Mouse (Mus musculus): ENCODE data around the gene Ptpn3. TPM values are rescaled to one million over a fixed set of nuclear protein-coding genes. Genes with fewer than 3 reads are reported as not detected.
A peak's percentile ranks its signal among the peaks of the same experiment; 100 is the strongest.
"Not testable (repeated sequence)": the region's sequence is repeated elsewhere in the genome, so short reads cannot be mapped to it uniquely, and the experiment has no call there.

Gene Ptpn3
- total RNA-seq, 2 experiments from 2014 or later: 1.9 to 8.9 TPM

DNA sequence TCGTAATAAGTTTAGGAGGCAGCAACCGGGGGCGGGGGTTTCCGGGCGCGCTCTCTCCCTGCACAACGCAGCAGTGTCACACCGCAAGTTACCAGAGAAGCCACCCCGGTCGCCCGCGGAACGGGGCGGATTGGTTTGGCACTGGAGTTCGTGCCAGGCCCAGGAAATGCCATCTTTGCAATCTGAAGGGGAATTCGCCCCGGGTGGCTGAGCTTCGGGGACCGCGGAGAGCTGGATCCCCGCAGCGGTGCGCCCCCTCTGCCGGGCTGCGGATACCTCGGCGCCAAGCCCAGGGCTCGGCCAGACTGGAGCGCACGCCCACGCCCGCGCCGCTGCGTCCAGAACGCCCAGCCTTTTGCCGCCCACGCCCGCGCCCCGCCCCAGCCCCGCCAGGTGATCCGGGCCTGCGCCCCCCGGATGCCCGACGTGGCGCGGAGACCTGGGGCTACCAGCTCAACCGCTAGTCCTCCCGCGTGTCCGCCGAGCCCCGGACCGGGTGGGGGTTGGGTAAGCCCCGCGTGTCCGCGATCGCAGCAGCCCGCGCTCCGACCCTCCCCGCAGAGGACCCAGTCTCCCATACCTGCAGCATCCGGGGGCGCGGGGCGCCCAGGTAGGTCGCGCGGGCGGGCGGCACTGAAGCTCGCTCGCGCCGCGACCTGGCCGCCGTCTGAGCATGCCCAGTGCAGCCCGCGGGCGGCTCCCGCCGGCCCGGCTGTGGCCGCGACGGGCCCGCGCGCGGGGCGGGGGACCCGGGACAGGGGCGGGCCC, 1.8 kb downstream of the Ptpn3 start:
- ATAC-seq (replicated peaks; ENCODE audit: poor library complexity, severe bottlenecking): peak; percentile 16; the same call in 1 of the 2 replicates

DNA sequence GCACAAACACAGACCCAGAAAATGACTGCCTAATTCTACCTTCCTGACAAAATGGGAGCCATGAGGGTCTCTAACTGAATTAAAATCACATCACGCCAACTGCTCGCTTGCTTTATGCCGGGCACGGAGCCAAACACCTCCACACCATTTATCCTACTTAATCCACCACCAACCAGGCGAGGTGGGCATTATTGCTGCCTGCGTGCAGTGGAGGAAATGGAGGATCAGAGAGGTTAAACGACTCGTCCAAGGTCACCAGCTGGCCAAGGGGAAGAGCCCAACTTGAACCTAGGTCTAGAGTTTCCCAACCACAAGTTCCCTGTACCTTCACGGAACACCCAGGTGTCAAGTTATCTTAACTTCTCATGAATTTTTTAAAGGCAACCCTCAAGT, 2.3 kb downstream of the Ptpn3 start:
- ATAC-seq (replicated peaks; ENCODE audit: poor library complexity, severe bottlenecking): 0 out of 2 replicates have a peak, but pooled peaks have one; percentile 1

DNA sequence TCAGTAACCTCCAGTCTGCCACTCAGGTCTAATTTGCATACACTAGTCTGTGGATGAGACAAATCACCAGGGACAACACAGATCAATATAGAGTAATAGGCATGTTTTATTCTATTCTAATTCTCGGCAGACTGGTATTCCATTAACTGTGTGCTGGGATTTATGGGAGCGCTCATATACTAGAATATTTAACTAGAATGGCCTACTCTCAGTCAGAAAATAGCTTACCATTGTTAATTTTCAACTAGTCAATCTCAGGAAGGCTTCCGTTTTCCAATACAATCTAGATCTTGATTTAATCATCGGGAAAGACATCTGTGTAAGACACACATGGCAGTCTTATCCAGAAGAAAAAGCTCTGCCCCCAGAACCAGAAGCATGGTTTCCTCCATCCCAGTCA, 3.5 kb downstream of the Ptpn3 start:
- ATAC-seq (replicated peaks; ENCODE audit: poor library complexity, severe bottlenecking): no peak

DNA sequence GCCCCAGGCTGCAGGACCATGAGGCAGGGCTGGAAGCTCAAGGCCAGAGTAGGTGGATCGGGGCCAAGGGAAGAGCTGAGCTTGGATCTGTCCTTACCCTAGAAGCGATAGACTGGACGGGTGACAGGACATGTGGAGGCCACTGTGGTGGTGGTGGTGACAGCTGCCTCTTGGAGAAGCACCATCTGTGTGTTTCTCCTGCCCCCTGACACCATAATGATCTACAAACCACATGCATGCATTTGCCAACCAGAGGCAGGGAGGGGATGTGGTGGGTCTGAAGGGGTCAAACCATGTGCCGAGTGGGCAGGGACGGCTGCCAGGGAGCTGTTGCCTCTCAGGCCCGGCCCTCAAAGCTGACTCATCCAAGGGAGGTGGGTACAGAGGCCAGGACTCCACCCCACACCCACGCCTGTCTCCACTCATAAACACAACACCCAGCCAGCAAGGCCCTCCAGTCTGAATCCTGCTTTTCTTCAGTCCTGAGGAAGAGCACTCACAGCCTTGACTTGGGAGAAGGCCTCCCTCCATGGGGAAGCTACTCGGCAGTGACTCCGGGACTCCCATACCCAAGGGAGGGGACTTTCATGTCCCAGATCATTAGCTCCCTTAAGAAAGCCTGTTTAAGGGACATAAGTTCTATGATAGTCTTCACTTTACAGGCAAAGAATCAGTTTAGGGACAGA, 6.5 kb downstream of the Ptpn3 start:
- ATAC-seq (replicated peaks; ENCODE audit: poor library complexity, severe bottlenecking): peak; percentile 85

DNA sequence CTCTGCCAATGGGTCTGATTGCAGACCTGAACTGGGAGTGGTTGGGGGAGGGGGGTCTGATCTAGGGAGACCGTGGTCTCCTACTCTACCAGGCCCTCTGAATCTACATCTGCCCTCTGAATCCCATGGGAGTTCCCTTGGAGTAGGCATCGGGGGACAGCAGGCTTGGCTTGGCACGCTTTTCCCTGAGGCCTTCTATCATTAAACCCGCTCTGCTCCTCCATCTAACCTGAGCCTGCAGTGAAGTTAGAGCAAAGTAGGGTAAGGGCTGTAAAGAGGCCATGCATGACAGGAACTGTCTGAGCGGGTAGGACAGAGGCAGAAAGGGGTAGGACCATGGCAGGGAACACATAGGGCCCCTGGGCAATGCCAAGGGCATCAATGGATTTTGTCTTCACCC, 9.0 kb downstream of the Ptpn3 start:
- ATAC-seq (replicated peaks; ENCODE audit: poor library complexity, severe bottlenecking): no peak

DNA sequence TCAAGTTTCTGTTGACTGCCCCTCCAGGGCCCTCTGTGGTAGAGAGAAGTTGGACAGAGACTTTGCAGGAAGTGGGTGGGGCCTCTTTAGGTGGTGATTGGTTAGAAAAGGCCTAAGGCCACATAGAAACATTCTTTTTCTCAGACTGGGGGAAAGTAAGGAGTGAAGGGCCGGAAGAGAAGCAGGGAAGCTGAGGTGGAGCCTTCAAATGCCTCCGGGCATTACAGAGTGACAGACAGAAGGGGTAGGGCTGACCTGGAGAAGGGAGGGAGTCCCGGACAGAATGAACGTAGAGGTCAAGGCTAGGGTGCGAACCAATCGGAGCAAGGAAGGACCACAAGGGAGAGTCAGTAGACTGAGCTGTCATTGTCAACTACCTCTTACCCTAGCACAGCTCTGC, 11.6 kb downstream of the Ptpn3 start:
- ATAC-seq (replicated peaks; ENCODE audit: poor library complexity, severe bottlenecking): no peak

DNA sequence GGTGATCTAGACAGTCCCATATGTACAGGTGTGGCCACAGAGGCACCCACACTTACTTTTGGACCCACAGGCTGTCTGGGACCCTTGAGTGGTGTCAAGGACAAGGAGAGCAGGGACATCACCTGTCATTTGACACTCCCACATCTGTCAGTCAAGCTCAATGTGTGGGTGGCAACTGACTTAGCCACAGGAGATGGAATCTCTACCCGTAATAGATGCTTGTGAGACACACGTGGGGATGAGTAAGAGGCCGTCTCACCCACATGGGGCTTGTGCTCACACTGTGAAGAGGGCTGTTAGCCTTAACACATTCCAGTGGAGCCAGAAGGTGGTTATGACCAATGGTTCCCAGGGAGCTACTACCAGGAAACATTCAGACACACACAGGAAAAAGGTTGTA, 13.8 kb downstream of the Ptpn3 start:
- ATAC-seq (replicated peaks; ENCODE audit: poor library complexity, severe bottlenecking): no peak

DNA sequence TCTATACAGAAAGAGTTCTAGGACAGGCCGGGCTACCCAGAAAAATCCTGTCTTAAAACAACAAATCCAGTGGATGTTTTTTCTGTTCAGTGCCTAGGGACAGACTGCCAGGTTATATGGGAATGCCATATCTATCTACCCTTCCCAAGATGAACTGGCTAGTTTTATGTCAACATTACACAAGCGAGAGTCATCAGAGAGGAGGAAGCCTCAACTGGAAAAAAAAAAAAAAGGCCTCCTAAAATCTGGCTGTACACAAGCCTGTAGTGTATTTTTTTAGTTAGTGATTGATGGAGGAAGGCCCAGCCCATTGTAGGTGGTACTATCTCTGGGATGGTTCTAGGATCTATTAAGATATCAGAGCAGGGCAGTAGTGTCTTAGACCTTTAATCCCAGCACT, 16.4 kb downstream of the Ptpn3 start:
- ATAC-seq (replicated peaks; ENCODE audit: poor library complexity, severe bottlenecking): no peak

DNA sequence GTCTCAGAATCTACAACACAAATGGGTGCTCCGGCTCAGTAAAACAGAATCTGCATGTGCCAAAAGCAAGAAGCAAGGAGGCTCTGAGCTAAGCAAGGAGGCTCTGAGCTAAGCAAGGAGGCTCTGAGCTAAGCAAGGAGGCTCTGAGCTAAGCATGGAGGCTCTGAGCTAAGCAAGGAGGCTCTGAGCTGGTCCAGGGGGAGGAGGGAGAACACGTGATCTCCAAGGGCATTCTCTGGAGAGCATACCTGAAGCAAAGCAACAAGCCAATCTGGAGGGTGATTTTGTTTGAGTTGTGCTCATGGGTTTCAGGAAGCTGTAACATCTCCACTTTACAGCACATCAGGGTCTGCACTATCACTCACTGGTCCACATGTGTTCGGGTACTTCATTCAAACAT, 18.4 kb downstream of the Ptpn3 start:
- no peak for ATAC-seq (replicated peaks; ENCODE audit: poor library complexity, severe bottlenecking)

DNA sequence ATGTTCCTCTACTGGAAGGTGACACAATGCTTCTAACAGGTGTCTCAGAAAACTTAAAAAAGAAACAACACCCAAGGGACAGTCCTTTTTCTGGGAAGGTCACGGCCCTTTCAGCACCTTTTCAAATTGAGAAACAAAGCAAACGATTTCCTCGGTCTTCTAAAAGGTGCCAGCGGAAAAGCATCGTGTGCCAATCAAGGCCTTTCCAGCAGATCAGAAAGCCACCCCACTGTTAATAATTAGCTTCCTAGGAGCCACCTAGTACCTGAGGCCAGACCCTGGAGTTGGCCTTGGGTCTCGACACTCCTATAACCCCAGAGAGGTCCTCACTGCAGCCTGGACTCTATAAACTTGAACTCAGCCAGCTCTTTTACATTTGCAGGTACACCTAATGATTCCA, 19.0 kb downstream of the Ptpn3 start:
- no peak for ATAC-seq (replicated peaks; ENCODE audit: poor library complexity, severe bottlenecking)

DNA sequence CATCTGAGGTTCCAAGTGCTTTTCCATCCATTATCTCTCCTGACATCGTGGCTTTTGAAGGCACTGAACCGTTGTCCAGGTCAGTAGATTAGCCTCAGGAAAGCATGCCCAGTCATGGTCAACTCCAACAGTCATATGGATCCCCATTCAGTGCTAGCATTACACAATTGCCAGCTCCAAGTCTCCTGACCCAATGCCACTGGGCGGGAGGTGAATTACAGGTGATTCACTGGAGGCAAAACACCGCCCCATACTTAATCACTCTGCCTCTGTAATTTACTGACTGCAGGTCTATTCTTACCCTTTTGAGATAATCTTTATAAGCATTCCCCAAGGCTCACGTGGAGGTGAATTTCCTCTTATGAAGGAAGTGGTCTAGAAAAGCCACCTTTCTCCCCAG, 19.5 kb downstream of the Ptpn3 start:
- no peak for ATAC-seq (replicated peaks; ENCODE audit: poor library complexity, severe bottlenecking)

DNA sequence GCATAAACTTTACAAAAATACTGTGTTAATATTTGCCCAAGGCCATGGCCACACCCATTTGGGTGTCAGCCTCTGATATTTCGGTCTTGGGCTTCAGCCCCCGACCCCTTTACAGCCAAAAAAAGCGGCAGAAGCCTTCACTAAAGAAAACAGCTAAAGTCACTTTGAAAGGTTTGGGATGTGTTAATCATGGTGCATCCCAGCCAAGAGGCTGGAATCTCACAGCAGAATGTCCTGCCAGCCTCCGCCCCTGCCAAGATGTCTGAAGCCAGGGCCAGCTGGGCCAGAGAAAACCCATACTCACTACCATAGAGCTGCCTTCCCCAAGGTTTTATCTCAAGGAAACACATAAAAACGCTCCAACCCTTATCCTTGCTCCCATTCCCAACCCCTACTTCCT, 20.7 kb downstream of the Ptpn3 start:
- ATAC-seq (replicated peaks; ENCODE audit: poor library complexity, severe bottlenecking): no peak

DNA sequence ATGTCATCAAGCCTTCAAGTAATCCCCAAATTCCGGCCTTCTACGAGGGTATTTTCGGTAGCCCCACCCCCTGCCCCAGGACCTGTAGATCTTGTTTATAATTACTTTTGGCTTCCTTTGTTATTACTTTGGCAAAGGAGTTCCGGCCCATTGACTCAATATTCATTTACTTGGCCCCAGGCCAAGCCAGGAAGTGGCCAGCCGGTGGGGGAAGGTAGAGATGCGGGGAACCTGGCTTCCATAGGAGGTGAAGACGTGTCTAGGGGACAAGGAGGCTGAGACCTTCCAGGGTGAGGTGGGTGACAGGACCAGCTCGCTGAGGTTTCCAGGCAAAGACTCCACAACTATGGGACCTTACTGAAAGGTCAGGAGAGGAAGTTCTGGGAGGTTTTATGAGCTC, 22.4 kb downstream of the Ptpn3 start:
- ATAC-seq (replicated peaks; ENCODE audit: poor library complexity, severe bottlenecking): no peak

DNA sequence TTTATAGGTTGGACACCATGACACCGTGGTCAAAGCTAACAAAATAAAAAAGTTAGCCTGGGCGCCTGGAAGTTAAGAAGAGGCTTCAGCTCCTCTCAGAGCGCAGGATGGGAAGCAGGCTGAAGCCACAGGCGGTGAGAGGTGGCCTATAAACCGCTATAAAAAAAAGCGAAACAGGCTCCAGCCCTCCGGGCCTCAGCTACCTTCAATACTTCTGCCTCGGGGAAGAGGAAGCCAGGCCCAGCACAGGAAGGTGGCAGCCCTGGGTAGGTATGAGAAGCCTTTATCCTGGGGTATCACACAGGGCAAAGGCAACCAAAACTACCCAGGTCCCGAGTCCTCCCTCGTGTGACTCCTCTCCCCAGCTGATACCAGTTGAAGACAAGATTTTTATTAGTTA, 22.8 kb downstream of the Ptpn3 start:
- ATAC-seq (replicated peaks; ENCODE audit: poor library complexity, severe bottlenecking): peak; percentile 41

DNA sequence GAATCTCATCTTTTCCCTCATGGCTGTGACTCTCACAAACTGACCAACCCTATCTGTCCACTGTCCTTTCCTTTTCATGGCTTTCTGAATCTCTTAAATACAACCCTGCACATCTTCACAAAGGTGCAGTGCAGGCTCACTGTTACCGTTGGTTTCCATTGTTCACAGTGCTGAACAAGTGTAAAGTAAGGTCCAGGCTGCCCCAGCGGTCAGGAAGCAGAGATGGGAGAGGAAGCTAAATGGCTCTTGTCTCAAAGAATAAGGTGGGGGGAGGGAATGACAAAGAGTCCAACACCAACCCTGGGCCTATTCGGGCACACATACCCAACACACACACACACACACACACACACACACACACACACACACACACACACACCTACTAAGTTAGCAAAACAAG, 24.0 kb downstream of the Ptpn3 start:
- ATAC-seq (replicated peaks; ENCODE audit: poor library complexity, severe bottlenecking): no peak

DNA sequence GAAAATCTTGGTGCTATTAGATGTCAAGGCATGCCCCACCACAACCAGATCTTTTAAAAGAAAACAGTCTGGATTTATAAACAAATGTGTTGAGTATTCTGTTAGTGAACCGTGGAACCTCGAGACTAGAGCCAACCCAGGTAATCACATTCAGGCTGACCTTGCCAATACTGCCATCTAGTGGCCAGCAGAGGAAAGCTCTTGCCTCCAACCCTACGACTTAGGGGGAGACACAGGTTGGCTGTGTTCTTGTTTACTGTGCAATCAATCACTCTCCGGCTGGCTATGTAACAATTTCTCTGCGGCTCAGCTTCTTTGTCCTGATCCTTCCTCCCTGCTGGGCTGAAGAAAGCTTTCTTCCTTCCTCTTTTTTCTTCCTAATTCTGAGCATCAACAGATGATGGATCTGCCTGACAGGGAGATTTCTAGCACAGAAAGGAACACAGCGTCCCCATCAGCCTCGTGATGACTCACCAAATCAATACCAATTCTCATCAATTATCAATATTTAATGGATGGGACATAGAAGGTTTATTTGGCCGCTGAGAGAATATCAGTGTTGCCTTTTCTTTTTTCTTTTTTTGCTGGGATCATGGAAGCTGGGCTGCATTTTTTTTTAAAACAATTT, 26.4 kb downstream of the Ptpn3 start:
- ATAC-seq (replicated peaks; ENCODE audit: poor library complexity, severe bottlenecking): peak; percentile 94

DNA sequence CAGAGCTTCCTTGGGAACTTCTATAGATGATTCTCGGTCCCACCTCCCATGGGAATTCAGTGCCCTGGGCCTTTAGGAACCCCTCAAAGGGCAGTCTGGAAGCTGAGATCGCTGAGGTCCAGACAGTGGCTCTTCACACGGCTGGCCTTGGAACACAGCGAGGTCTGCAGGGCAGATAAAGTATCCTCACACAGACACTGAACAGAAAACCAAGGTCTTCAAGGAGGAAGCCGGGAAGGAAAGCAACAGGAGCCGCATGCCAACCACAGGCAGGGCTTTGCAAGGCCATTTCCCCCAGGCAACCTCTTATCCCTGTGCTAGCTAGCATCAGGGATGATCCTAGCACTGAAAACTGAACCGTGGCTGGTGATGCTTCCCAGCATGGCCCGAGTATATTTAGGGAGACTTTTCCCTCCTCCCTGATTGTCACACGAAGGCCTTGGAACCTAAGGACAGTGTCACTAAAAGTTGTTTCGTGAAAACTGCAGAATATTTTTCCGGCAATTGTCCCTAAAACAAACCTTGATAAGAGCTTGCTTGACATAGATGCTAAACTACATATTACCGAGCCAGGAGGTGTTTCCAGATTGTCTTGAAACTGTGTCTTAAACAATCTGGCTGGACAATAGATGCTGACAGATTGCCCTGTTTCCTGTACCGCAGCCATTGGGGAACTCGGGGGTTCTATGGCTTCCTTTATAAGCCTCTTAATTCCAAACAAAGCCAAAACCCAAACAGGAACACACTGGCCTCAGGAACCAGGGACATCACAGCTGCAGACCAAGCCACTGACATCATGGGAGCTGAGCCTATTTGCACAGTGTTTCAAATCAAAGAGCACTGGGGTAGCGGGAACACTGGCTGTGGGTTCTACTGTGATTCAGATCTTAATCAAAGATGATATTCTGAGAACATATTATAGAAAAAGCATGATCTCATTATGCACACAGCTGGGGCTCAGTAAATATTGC, 27.8 kb downstream of the Ptpn3 start:
- no peak for ATAC-seq (replicated peaks; ENCODE audit: poor library complexity, severe bottlenecking)

DNA sequence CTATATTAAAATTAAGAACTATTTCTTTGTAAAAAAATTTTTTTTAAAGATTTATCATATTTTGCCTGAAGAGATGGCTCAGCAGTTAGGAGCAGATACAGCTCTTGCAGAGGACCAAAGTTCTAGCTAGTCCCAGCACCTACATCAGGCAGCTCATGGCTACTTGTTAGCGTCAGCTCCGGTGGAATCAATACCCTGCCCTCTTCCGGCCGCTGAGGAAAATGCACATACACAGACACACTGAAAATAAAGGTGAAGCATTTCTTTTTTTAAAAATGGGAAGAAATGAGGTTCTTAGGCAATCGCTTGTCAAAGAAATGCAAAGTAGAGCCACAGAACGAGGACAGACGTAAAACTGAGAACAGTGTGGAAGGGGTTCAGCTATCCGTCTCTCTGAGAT, 30.6 kb downstream of the Ptpn3 start:
- no peak for ATAC-seq (replicated peaks; ENCODE audit: poor library complexity, severe bottlenecking)

DNA sequence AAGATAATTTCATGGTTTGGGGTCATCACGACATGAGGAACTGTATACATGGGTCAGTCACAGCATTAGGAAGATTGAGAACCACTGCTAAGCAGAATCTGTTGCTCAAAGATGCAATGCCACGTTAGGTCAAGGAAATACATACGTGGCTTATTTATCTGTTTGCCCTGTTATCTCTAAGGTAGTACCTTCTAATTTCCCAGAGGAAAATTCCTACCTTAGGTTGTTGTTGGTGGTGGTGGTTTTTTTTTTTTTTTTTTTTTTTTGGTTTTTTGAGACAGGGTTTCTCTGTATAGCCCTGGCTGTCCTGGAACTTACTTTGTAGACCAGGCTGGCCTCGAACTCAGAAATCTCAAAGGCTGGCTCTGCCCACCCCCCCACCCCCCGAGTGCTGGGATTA, 31.1 kb downstream of the Ptpn3 start:
- ATAC-seq (replicated peaks; ENCODE audit: poor library complexity, severe bottlenecking): not testable (repeated sequence)

DNA sequence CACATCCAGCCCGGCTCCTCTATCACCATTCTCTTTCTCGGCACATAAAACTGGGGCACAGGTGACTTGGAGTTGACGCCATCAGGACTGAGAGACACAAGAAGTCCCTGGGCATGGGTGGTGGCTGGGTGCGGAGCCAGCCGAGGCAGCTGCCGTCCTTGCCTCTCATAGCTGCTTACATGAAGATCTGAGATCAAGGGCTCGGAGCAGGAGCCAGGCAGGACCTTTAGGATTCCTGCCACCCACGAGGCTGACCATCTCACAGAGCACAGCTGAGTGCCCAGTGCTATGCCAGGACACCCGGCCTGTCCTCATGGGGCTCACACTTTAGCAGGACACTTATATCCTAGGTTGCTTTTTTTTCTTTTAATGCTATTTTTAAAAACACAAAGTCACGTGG, 32.3 kb downstream of the Ptpn3 start:
- no peak for ATAC-seq (replicated peaks; ENCODE audit: poor library complexity, severe bottlenecking)

Data from granulocyte monocyte progenitor cell, adult 5-6 weeks (primary cell).